9 mouse cellular contexts compared by ENCODE assay signal in the genomic region with DNA sequence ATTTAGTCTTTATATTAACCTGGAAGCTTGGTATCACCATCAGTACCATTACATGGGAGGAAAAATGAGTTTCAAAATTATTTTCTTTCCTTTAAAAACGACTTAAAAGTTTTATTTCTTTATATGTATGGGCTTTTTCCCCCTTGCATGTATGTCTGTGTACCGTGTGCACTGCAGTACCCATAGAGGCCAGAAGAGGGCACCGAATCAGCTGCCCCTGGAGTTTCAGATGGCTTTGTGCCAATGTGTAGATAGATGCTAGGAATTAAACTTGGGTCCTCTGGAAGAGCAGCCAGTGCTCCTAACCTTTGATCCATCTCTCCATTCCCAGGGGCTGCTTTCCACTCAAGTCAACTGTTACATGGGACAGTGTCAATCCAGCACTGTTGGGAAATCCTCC.
A peak's percentile ranks its signal among the peaks of the same experiment; 100 is the strongest.
DNase-seq lines count a peak whose midpoint lies in the region; ATAC-seq and TF ChIP-seq lines count a peak whose summit lies in the region.
"Had no signal": no experiment of that assay in that cellular context is flagged by ENCODE, and none has a peak within 500 bp of the region (broad histone marks: within the 10 kb centered on the region; RNA-seq: fewer than 3 reads in every experiment).

No protein-coding gene starts in this region.

- H3K9me3 ChIP-seq in hindbrain, embryonic 11.5 days (ENCODE audit: control insufficient read depth, low read length) = no peaks in the 10 kb centered on the region
- no peaks in the 10 kb centered on the region for H3K9me3 ChIP-seq in hindbrain, embryonic 13.5 days
- H3K9me3 ChIP-seq in heart, embryonic 12.5 days (replicated peaks) = peaks cover 5% of the 10 kb centered on the region; the same call in 1 of the 2 replicates

- no peak overlapping the region for H3K27ac ChIP-seq in hindbrain, embryonic 11.5 days (ENCODE audit: low read depth, low read length)
- no peak overlapping the region for H3K27ac ChIP-seq in hindbrain, embryonic 13.5 days
- H3K27ac ChIP-seq in thymus, adult 2 months (ENCODE audit: control insufficient read depth, insufficient read depth, low read length) = no peak overlapping the region
- H3K27ac ChIP-seq in embryonic fibroblast, embryonic 13.5 days (ENCODE audit: insufficient read depth, low read length) = no peak overlapping the region
- no peak overlapping the region for H3K27ac ChIP-seq in heart, embryonic 12.5 days (ENCODE audit: poor library complexity, severe bottlenecking)

- H3K27me3 ChIP-seq in hindbrain, embryonic 11.5 days (ENCODE audit: control insufficient read depth, insufficient read depth, low read length) = no peaks in the 10 kb centered on the region
- H3K27me3 ChIP-seq in hindbrain, embryonic 13.5 days = no peaks in the 10 kb centered on the region
- H3K27me3 ChIP-seq in thymus, adult 2 months (ENCODE audit: control insufficient read depth, insufficient read depth, low read length) = no peaks in the 10 kb centered on the region
- peaks cover 8% of the 10 kb centered on the region; the same call in 1 of the 2 replicates for H3K27me3 ChIP-seq in heart, embryonic 12.5 days (replicated peaks)

- no peak overlapping the region for H3K4me3 ChIP-seq in hindbrain, embryonic 11.5 days (ENCODE audit: low read depth, low read length)
- H3K4me3 ChIP-seq in hindbrain, embryonic 13.5 days = no peak overlapping the region
- H3K4me3 ChIP-seq in thymus, adult 2 months (ENCODE audit: control insufficient read depth, insufficient read depth, low read length) = no peak overlapping the region
- H3K4me3 ChIP-seq in embryonic fibroblast, embryonic 13.5 days (ENCODE audit: insufficient read depth, low read length) = no peak overlapping the region
- H3K4me3 ChIP-seq in heart, embryonic 12.5 days = no peak overlapping the region
- H3K4me3 ChIP-seq: myocyte had no signal

- H3K9ac ChIP-seq in hindbrain, embryonic 11.5 days (ENCODE audit: low read depth, low read length) = no peak overlapping the region
- H3K9ac ChIP-seq in hindbrain, embryonic 13.5 days = no peak overlapping the region
- H3K9ac ChIP-seq in heart, embryonic 12.5 days = no peak overlapping the region

- no peak for TF ChIP-seq CTCF in thymus, adult 2 months (IDR thresholded peaks at IDR 0.05; ENCODE audit: borderline replicate concordance, control insufficient read depth, extremely low read depth, insufficient read depth, low read length, poor library complexity)
- TF ChIP-seq CTCF in embryonic fibroblast, embryonic 13.5 days (IDR thresholded peaks at IDR 0.05; ENCODE audit: borderline replicate concordance, insufficient read depth, low read length) = peak; percentile 19; the same call in 1 of the 2 replicates

- no peak overlapping the region for H3K4me2 ChIP-seq in hindbrain, embryonic 11.5 days (replicated peaks; ENCODE audit: low read depth, low read length)
- no peak overlapping the region for H3K4me2 ChIP-seq in hindbrain, embryonic 13.5 days
- H3K4me2 ChIP-seq in heart, embryonic 12.5 days = no peak overlapping the region

- 34% methylated on average over 3 of the region's 3 CpGs for WGBS in hindbrain, embryonic 11.5 days
- 33% methylated on average over 3 of the region's 3 CpGs for WGBS in hindbrain, embryonic 13.5 days
- WGBS in thymus, adult 2 months = 21% methylated on average over 3 of the region's 3 CpGs
- WGBS in heart, embryonic 12.5 days = 27% methylated on average over 3 of the region's 3 CpGs

- ATAC-seq in hindbrain, embryonic 11.5 days (ENCODE audit: low FRiP score) = no peak
- no peak for ATAC-seq in hindbrain, embryonic 13.5 days (ENCODE audit: low FRiP score)
- ATAC-seq in frontal cortex, adult (ENCODE audit: low TSS enrichment) = no peak
- no peak for ATAC-seq in heart, embryonic 12.5 days (ENCODE audit: insufficient number of reproducible peaks, low FRiP score)

- TF ChIP-seq POLR2A in thymus, adult 2 months (IDR thresholded peaks at IDR 0.05; ENCODE audit: control insufficient read depth, extremely low read depth, insufficient read depth, low read length, poor library complexity) = no peak
- TF ChIP-seq POLR2A in embryonic fibroblast, embryonic 13.5 days (IDR thresholded peaks at IDR 0.05; ENCODE audit: low read depth, low read length) = no peak

- H3K36me3 ChIP-seq in hindbrain, embryonic 11.5 days (ENCODE audit: control insufficient read depth, insufficient read depth, low read length) = no peaks in the 10 kb centered on the region
- H3K36me3 ChIP-seq in hindbrain, embryonic 13.5 days = no peaks in the 10 kb centered on the region
- no peaks in the 10 kb centered on the region for H3K36me3 ChIP-seq in thymus, adult 2 months (ENCODE audit: control insufficient read depth, insufficient read depth, low read length)
- no peaks in the 10 kb centered on the region for H3K36me3 ChIP-seq in heart, embryonic 12.5 days

- peak; percentile 53 for DNase-seq in hindbrain, embryonic 11.5 days (ENCODE audit: low spot score)
- peak; percentile 28 for DNase-seq in thymus, adult 2 months
- DNase-seq in thymus, adult 18-20 months = no peak
- peak; percentile 59 for DNase-seq in retina, postnatal 1 day

- H3K4me1 ChIP-seq in hindbrain, embryonic 11.5 days (replicated peaks; ENCODE audit: control insufficient read depth, insufficient read depth, low read length) = no peaks in the 10 kb centered on the region
- H3K4me1 ChIP-seq in hindbrain, embryonic 13.5 days (replicated peaks) = peaks cover 12% of the 10 kb centered on the region
- H3K4me1 ChIP-seq in thymus, adult 2 months (replicated peaks; ENCODE audit: control insufficient read depth, insufficient read depth, low read length) = no peaks in the 10 kb centered on the region
- H3K4me1 ChIP-seq in embryonic fibroblast, embryonic 13.5 days (ENCODE audit: control insufficient read depth, insufficient read depth, low read length) = no peaks in the 10 kb centered on the region
- H3K4me1 ChIP-seq in heart, embryonic 12.5 days (replicated peaks) = no peaks in the 10 kb centered on the region

Comparison
In these comparisons a context has a peak if more than half of its experiments do, and no peak if none do; other contexts are left out.
1. DNase-seq: peak in hindbrain, embryonic 11.5 days (single experiment), thymus, adult 2 months (single experiment) and retina, postnatal 1 day (single experiment); none in thymus, adult 18-20 months (0 of 2).